Mouse (Mus musculus) heart, adult 9 months (tissue): Measurements from ENCODE around the gene Tecpr1.

Experiments used
- DNase-seq, 2 experiments: peaks; one replicate each; pipeline ENCODE4 v3.0.0; 2022; ENCODE audit warnings: low spot score in 2 of 2

The Tecpr1 gene

GRCm38 (mm10) chr5:144169275-144169975, 54.0 kb downstream of the Tecpr1 start:
- no peak for DNase-seq

GRCm38 (mm10) chr5:144165756-144166155, 57.7 kb downstream of the Tecpr1 start:
- DNase-seq = no peak

- no peak for DNase-seq
Observed at GRCm38 (mm10) chr5:144162813-144163517, 60.5 kb downstream of the Tecpr1 start.

GRCm38 (mm10) chr5:144162080-144162812, 61.2 kb downstream of the Tecpr1 start:
- no peak for DNase-seq

- no peak for DNase-seq
Observed at GRCm38 (mm10) chr5:144159137-144159536, 64.3 kb downstream of the Tecpr1 start.

GRCm38 (mm10) chr5:144158604-144159003, 64.8 kb downstream of the Tecpr1 start:
- peak; percentile 78 to 81 for DNase-seq

GRCm38 (mm10) chr5:144154528-144154927, 68.9 kb downstream of the Tecpr1 start:
- DNase-seq = peak; percentile 13 to 69

GRCm38 (mm10) chr5:144151270-144151669, 72.1 kb downstream of the Tecpr1 start:
- no peak for DNase-seq

- no peak for DNase-seq
Observed at GRCm38 (mm10) chr5:144149530-144149929, 73.9 kb downstream of the Tecpr1 start.

GRCm38 (mm10) chr5:144146898-144147297, 76.5 kb downstream of the Tecpr1 start:
- no peak for DNase-seq
